Comparison of ENCODE assay signal across 9 mouse cellular contexts in the genomic region with DNA sequence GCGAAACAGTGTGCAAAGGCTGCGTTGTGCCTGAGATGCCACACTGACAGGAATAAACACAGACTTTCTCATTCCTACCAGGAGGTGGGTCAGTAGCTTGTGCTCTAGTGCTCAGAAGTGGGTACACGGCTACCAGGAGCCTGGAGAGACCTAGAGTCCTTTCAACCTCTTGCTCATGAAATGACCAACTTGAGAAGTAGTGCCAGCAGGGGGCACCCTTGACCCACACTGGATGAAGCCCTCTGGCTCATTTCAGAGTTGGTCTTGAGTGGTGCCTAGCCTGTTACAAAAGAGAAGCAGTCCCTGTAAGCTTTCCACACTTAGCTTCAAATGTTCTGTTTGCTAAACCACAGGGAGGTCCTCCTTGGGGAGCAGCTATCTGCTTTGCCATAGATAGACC. TPM values are rescaled to one million over a fixed set of nuclear protein-coding genes. Genes with fewer than 3 reads are reported as not detected.
A peak's percentile ranks its signal among the peaks of the same experiment; 100 is the strongest.
DNase-seq lines count a peak whose midpoint lies in the region; ATAC-seq and TF ChIP-seq lines count a peak whose summit lies in the region.
"Had no signal": no experiment of that assay in that cellular context is flagged by ENCODE, and none has a peak within 500 bp of the region (broad histone marks: within the 10 kb centered on the region; RNA-seq: fewer than 3 reads in every experiment).

No protein-coding gene starts in this region.

- peak; percentile 54 for ATAC-seq in forebrain, postnatal 0 days
- ATAC-seq in hindbrain, embryonic 11.5 days (ENCODE audit: low FRiP score) = 0 out of 2 replicates have a peak, but pooled peaks have one; percentile 10
- no peak; the same call in 1 of the 2 replicates for ATAC-seq in granulocyte monocyte progenitor cell, adult 5-6 weeks (replicated peaks; ENCODE audit: poor library complexity, severe bottlenecking)

- H3K27me3 ChIP-seq in forebrain, postnatal 0 days (ENCODE audit: insufficient read depth, low read length) = no peaks in the 10 kb centered on the region
- no peaks in the 10 kb centered on the region for H3K27me3 ChIP-seq in hindbrain, embryonic 11.5 days (ENCODE audit: control insufficient read depth, insufficient read depth, low read length)

- no peak overlapping the region for H3K4me2 ChIP-seq in forebrain, postnatal 0 days (ENCODE audit: low read depth)
- H3K4me2 ChIP-seq in hindbrain, embryonic 11.5 days (replicated peaks; ENCODE audit: low read depth, low read length) = no peak overlapping the region
- H3K4me2 ChIP-seq: heart, embryonic 15.5 days had no signal

- no peaks in the 10 kb centered on the region for H3K9me3 ChIP-seq in forebrain, postnatal 0 days (ENCODE audit: low read length)
- H3K9me3 ChIP-seq in hindbrain, embryonic 11.5 days (ENCODE audit: control insufficient read depth, low read length) = no peaks in the 10 kb centered on the region
- H3K9me3 ChIP-seq: heart, embryonic 15.5 days had no signal

- DNase-seq in Muller cell, postnatal 12 days (ENCODE audit: inconsistent ontology term) = peak; percentile 78
- DNase-seq in c-Kit-negative CD71-positive TER-119-positive erythroid progenitor cells, embryonic 14.5 days (ENCODE audit: low read depth, low spot score) = peak; percentile 26
- DNase-seq in forebrain, postnatal 0 days = peak; percentile 79
- peak; percentile 90 for DNase-seq in hindbrain, embryonic 11.5 days (ENCODE audit: low spot score)
- peak; percentile 54 for DNase-seq in layer of hippocampus, adult 9-11 months
- DNase-seq in lung, postnatal 36 days = peak; percentile 92
- peak; percentile 90 for DNase-seq in right cerebral cortex, postnatal 14 days

- no peaks in the 10 kb centered on the region for H3K36me3 ChIP-seq in forebrain, postnatal 0 days (ENCODE audit: insufficient read depth)
- no peaks in the 10 kb centered on the region for H3K36me3 ChIP-seq in hindbrain, embryonic 11.5 days (ENCODE audit: control insufficient read depth, insufficient read depth, low read length)
- H3K36me3 ChIP-seq: heart, embryonic 15.5 days had no signal

- 60% methylated on average over 3 of the region's 3 CpGs for WGBS in forebrain, postnatal 0 days
- 59% methylated on average over 3 of the region's 3 CpGs for WGBS in hindbrain, embryonic 11.5 days

- H3K27ac ChIP-seq in forebrain, postnatal 0 days (ENCODE audit: low read depth, low read length) = no peak overlapping the region
- no peak overlapping the region for H3K27ac ChIP-seq in hindbrain, embryonic 11.5 days (ENCODE audit: low read depth, low read length)
- H3K27ac ChIP-seq: heart, embryonic 15.5 days had no signal

- no peaks in the 10 kb centered on the region for H3K4me1 ChIP-seq in forebrain, postnatal 0 days (ENCODE audit: insufficient read depth)
- no peaks in the 10 kb centered on the region for H3K4me1 ChIP-seq in hindbrain, embryonic 11.5 days (replicated peaks; ENCODE audit: control insufficient read depth, insufficient read depth, low read length)

- TF ChIP-seq CTCF in forebrain, postnatal 0 days (IDR thresholded peaks at IDR 0.05; ENCODE audit: low read depth) = peak; percentile 78

- H3K9ac ChIP-seq in forebrain, postnatal 0 days = no peak overlapping the region
- no peak overlapping the region for H3K9ac ChIP-seq in hindbrain, embryonic 11.5 days (ENCODE audit: low read depth, low read length)
- H3K9ac ChIP-seq: heart, embryonic 15.5 days had no signal

- no peak overlapping the region for H3K4me3 ChIP-seq in forebrain, postnatal 0 days (ENCODE audit: low read depth, low read length)
- no peak overlapping the region for H3K4me3 ChIP-seq in hindbrain, embryonic 11.5 days (ENCODE audit: low read depth, low read length)
- H3K4me3 ChIP-seq: heart, embryonic 15.5 days had no signal

RNA-seq across cellular contexts. Expression of a gene that starts 28.5 kb away (rescaled TPM):
- total RNA-seq in forebrain, postnatal 0 days (2014; rRNA removed) = 10.8 and 19.4 TPM in 2 replicates
- 1.2 and 2.1 TPM in 2 replicates for polyA plus RNA-seq in forebrain, postnatal 0 days (2015; fragmentation: Nextera tagmentation; extraction: Ambion mirVana)
- 0.25 and 0.86 TPM in 2 replicates for polyA plus RNA-seq in hindbrain, embryonic 11.5 days (2014; fragmentation: Nextera tagmentation; extraction: Ambion mirVana)
- total RNA-seq in granulocyte monocyte progenitor cell, adult 5-6 weeks (2014; fragmentation: Nextera tagmentation) = not detected in 2 replicates
- total RNA-seq in granulocyte monocyte progenitor cell, adult 5-6 weeks (2017) = not detected in 2 replicates

RNA-seq across cellular contexts. Expression of a gene that starts 46.7 kb away (rescaled TPM):
- 4.8 and 5.8 TPM in 2 replicates for total RNA-seq in forebrain, postnatal 0 days (2014; rRNA removed)
- polyA plus RNA-seq in forebrain, postnatal 0 days (2015; fragmentation: Nextera tagmentation; extraction: Ambion mirVana) = 4.4 and 4.7 TPM in 2 replicates
- 14.5 and 19.4 TPM in 2 replicates for polyA plus RNA-seq in hindbrain, embryonic 11.5 days (2014; fragmentation: Nextera tagmentation; extraction: Ambion mirVana)
- not detected in 2 replicates for total RNA-seq in granulocyte monocyte progenitor cell, adult 5-6 weeks (2014; fragmentation: Nextera tagmentation)
- not detected in 2 replicates for total RNA-seq in granulocyte monocyte progenitor cell, adult 5-6 weeks (2017)

Comparison
In these comparisons a context has a peak if more than half of its experiments do, and no peak if none do; other contexts are left out.
1. DNase-seq: peak in every context shown above with its lines; median percentile 92 in lung, postnatal 36 days; 90 in hindbrain, embryonic 11.5 days; 90 in right cerebral cortex, postnatal 14 days; 79 in forebrain, postnatal 0 days; 78 in Muller cell, postnatal 12 days; 54 in layer of hippocampus, adult 9-11 months; 26 in c-Kit-negative CD71-positive TER-119-positive erythroid progenitor cells, embryonic 14.5 days.
2. RNA of a gene that starts 28.5 kb away (total RNA-seq): 10.8 to 19.4 TPM in forebrain, postnatal 0 days; not detected in granulocyte monocyte progenitor cell, adult 5-6 weeks; every median in the first group is over 10 times any median in the second.